Mouse (Mus musculus): ENCODE results near the gene Frmd5.

DNA sequence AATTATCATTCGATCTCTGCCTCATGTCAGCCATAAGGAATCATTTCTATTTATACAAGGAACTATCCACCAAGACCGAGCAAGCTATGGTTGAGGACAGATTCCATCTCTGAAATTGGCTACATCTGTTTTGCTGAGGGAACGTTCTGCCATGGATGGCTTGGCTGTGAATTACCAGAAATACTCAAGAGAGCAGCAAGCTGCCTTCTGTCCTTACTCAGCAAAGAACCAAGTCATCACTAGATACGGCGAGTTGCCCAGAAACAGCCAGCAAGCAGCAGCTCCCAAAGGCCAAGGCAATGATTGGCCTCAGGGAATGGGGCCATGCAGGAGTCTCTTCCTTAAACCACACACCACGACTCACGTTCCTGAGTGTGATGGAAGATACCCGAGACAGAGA is 151.8 kb downstream of the Frmd5 start:
- TF ChIP-seq POLR2A (IDR thresholded peaks at IDR 0.05; ENCODE audit: borderline replicate concordance, low read depth, low read length) (no peak), CTCF (IDR thresholded peaks at IDR 0.05; ENCODE audit: low read depth, low read length) (no peak)

Measured in bone marrow macrophage, adult 2 months (primary cell).